Mouse (Mus musculus): ENCODE results near the gene Pak7. TPM values are rescaled to one million over a fixed set of nuclear protein-coding genes. Genes with fewer than 3 reads are reported as not detected.
"Not testable (repeated sequence)": the region's sequence is repeated elsewhere in the genome, so short reads cannot be mapped to it uniquely, and the experiment has no call there.

The Pak7 gene
- polyA plus RNA-seq, 1 experiment from 2014 or later, result 3.0 TPM

DNA sequence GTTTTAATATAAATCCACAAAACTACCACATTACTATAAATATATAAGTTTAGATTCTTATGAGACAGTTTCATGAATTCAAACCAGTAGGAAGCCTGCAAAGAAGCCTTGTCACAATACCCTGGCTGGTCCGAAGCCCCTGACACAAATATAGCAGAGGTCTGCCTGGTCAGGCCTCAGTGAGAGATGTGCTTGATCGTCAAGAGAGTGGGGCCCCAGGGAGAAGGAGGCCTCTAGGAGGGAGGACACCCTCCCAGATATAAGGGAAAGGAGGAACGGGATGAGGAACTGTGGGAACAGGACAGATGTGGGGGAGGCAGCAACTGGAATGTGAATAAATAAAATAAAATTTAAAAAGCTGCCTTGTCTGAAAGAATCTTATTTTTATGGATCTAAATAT, 37.3 kb downstream of the Pak7 start:
- H3K27ac ChIP-seq (ENCODE audit: low read length), result no peak overlapping the region
- H3K4me2 ChIP-seq (replicated peaks; ENCODE audit: low read depth, low read length), result no peak overlapping the region
- ATAC-seq (ENCODE audit: insufficient number of reproducible peaks, insufficient read depth, low FRiP score, low read depth), result no peak
- no peaks in the 10 kb centered on the region for H3K9me3 ChIP-seq (ENCODE audit: control insufficient read depth, low read depth, low read length)
- 55% methylated on average over 3 of the region's 3 CpGs for WGBS
- H3K9ac ChIP-seq (replicated peaks; ENCODE audit: low read depth, low read length), result no peak overlapping the region
- no peak overlapping the region for H3K4me3 ChIP-seq (ENCODE audit: low read depth, low read length)
- H3K27me3 ChIP-seq (ENCODE audit: control insufficient read depth, insufficient read depth, low read length), result no peaks in the 10 kb centered on the region
- H3K4me1 ChIP-seq (ENCODE audit: control insufficient read depth, insufficient read depth, low read length), result no peaks in the 10 kb centered on the region
- no peaks in the 10 kb centered on the region for H3K36me3 ChIP-seq (ENCODE audit: control insufficient read depth, insufficient read depth, low read length)

DNA sequence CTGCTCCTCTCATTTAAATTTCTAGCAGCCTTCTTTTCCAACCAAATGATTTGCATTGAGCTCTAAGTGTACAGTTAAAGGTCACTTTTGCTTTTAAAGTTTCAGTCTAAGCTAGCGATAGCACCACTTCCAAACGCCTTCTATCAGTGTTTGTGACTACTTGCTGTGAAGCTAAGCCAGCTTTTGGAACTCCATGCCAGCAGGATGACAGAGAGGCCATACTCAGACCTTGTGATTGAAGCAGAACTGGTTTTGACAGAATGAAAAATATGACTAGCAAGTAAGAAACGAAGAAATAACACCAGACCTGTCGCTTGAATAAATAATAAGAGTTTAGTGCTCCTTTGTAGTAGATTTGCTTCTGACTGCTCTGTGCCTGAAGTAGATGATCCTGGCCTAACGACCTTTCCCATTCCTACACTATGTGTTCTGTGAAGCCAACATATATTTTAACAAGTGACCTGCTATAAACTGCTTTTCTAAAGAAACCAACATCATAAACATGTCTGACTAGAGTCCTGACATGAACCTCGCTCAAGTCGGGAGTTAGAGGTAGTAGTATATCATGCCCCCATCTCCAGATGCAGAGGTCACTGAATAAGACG, 38.0 kb downstream of the Pak7 start:
- ATAC-seq (ENCODE audit: insufficient number of reproducible peaks, insufficient read depth, low FRiP score, low read depth), result no peak
- H3K9ac ChIP-seq (replicated peaks; ENCODE audit: low read depth, low read length), result no peak overlapping the region
- no peak overlapping the region for H3K27ac ChIP-seq (ENCODE audit: low read length)
- H3K9me3 ChIP-seq (ENCODE audit: control insufficient read depth, low read depth, low read length), result no peaks in the 10 kb centered on the region
- 42% methylated on average over 8 of the region's 8 CpGs for WGBS
- H3K4me3 ChIP-seq (ENCODE audit: low read depth, low read length), result no peak overlapping the region
- no peaks in the 10 kb centered on the region for H3K4me1 ChIP-seq (ENCODE audit: control insufficient read depth, insufficient read depth, low read length)
- no peaks in the 10 kb centered on the region for H3K36me3 ChIP-seq (ENCODE audit: control insufficient read depth, insufficient read depth, low read length)
- H3K4me2 ChIP-seq (replicated peaks; ENCODE audit: low read depth, low read length), result no peak overlapping the region
- H3K27me3 ChIP-seq (ENCODE audit: control insufficient read depth, insufficient read depth, low read length), result no peaks in the 10 kb centered on the region

DNA sequence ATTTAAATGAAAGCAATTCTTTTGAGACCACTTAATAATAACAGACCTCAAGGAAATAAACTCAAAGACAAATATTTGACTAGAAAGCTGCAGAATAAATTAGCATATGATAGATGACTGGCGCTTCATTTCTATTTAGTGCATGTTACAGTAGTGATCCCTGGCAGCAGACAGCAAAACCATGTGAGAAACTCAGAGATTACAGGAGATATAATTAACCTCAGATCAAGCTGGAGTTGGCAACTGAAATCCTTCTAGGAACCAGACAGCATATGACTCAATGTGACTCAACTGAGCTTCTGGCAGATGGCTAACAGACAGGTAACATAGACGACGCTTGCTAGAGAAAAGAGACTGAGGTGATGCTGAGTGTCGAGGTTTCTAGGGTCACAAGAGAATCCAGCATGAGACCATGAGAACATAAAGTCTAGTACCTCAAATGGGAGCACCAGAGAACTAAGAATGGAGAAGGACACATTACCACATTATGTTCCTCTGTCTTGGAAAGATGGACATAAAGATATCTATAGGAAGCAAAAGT, 43.5 kb downstream of the Pak7 start:
- H3K9me3 ChIP-seq (ENCODE audit: control insufficient read depth, low read depth, low read length); H3K27ac ChIP-seq (ENCODE audit: low read length); H3K4me2 ChIP-seq (replicated peaks; ENCODE audit: low read depth, low read length); H3K4me3 ChIP-seq (ENCODE audit: low read depth, low read length); H3K36me3 ChIP-seq (ENCODE audit: control insufficient read depth, insufficient read depth, low read length); H3K27me3 ChIP-seq (ENCODE audit: control insufficient read depth, insufficient read depth, low read length); ATAC-seq (ENCODE audit: insufficient number of reproducible peaks, insufficient read depth, low FRiP score, low read depth); H3K9ac ChIP-seq (replicated peaks; ENCODE audit: low read depth, low read length); H3K4me1 ChIP-seq (ENCODE audit: control insufficient read depth, insufficient read depth, low read length): not testable (repeated sequence)
- WGBS, result 82% methylated on average over 4 of the region's 4 CpGs

DNA sequence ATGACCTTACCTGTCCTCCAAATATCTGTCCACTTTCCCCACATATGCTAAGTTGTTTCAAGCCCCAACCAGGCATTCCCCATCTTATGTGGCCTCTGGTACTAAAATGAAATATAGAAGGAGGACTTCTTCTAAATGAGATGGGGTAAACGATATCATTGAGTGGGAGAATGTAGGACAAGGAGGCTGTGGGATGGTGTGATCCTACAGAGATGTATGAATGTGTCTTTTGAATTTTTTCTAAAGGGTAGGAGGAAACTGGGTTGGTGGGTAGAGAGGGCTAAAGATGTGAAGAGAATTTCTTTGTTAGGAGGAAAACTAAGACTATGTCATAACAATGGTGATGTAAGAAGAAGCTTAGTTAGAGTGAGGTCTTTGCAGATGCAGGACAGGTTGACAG, 57.8 kb downstream of the Pak7 start:
- H3K27me3 ChIP-seq (ENCODE audit: control insufficient read depth, insufficient read depth, low read length), result no peaks in the 10 kb centered on the region
- 77% methylated on average over 1 of the region's 1 CpGs for WGBS
- ATAC-seq (ENCODE audit: insufficient number of reproducible peaks, insufficient read depth, low FRiP score, low read depth), result no peak

DNA sequence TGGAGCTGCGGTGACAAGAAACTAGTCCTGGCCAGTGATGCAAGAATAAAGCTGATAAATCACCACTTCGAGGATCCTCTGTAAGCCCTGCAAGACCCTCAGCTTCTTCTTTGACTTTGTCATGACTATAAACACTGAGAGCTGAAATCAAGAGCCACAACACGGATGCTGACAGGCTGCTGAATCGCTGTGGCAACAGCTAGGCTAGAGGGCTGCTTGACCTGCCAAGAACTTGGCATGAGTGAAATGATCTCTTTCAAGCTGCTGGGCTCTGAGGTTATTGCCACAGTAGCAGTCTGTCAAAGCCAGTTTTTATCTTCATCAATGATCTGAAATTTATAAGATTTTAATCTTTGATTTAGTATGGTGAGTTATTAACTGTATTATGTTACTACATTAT, 62.1 kb downstream of the Pak7 start:
- H3K9ac ChIP-seq (replicated peaks; ENCODE audit: low read depth, low read length), result no peak overlapping the region
- H3K4me1 ChIP-seq (ENCODE audit: control insufficient read depth, insufficient read depth, low read length), result no peaks in the 10 kb centered on the region
- no peak for ATAC-seq (ENCODE audit: insufficient number of reproducible peaks, insufficient read depth, low FRiP score, low read depth)
- H3K4me3 ChIP-seq (ENCODE audit: low read depth, low read length), result no peak overlapping the region
- no peaks in the 10 kb centered on the region for H3K36me3 ChIP-seq (ENCODE audit: control insufficient read depth, insufficient read depth, low read length)
- no peak overlapping the region for H3K27ac ChIP-seq (ENCODE audit: low read length)
- no peaks in the 10 kb centered on the region for H3K27me3 ChIP-seq (ENCODE audit: control insufficient read depth, insufficient read depth, low read length)
- WGBS, result 75% methylated on average over 4 of the region's 4 CpGs
- H3K9me3 ChIP-seq (ENCODE audit: control insufficient read depth, low read depth, low read length), result no peaks in the 10 kb centered on the region
- no peak overlapping the region for H3K4me2 ChIP-seq (replicated peaks; ENCODE audit: low read depth, low read length)

More for the DNA sequence above, 57.8 kb downstream of the Pak7 start:
- H3K9ac ChIP-seq (replicated peaks; ENCODE audit: low read depth, low read length), result no peak overlapping the region
- H3K4me1 ChIP-seq (ENCODE audit: control insufficient read depth, insufficient read depth, low read length), result no peaks in the 10 kb centered on the region
- H3K36me3 ChIP-seq (ENCODE audit: control insufficient read depth, insufficient read depth, low read length), result no peaks in the 10 kb centered on the region
- H3K27ac ChIP-seq (ENCODE audit: low read length), result no peak overlapping the region
- no peaks in the 10 kb centered on the region for H3K9me3 ChIP-seq (ENCODE audit: control insufficient read depth, low read depth, low read length)
- H3K4me2 ChIP-seq (replicated peaks; ENCODE audit: low read depth, low read length), result no peak overlapping the region
- no peak overlapping the region for H3K4me3 ChIP-seq (ENCODE audit: low read depth, low read length)

DNA sequence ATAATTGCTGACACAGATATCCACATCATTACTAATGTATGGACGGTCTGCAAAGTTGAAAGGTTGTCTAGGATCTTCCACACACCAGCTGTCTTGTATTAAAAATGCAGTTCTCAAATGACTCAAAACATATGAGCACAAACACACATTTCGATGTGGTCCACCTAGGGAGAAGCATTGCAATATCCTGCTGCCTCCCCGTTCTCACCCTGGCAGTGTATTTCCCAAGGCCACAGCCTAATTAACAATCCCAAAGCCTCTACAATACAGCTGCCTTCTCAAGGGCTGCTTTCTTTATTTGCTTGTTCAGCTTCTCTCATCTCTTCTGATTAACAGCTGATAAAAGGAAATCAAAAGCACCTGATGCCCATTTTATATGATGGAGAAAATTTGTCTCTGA, 78.5 kb downstream of the Pak7 start:
- ATAC-seq (ENCODE audit: insufficient number of reproducible peaks, insufficient read depth, low FRiP score, low read depth), result no peak
- WGBS, result 70% methylated on average over 3 of the region's 3 CpGs
- no peaks in the 10 kb centered on the region for H3K27me3 ChIP-seq (ENCODE audit: control insufficient read depth, insufficient read depth, low read length)

DNA sequence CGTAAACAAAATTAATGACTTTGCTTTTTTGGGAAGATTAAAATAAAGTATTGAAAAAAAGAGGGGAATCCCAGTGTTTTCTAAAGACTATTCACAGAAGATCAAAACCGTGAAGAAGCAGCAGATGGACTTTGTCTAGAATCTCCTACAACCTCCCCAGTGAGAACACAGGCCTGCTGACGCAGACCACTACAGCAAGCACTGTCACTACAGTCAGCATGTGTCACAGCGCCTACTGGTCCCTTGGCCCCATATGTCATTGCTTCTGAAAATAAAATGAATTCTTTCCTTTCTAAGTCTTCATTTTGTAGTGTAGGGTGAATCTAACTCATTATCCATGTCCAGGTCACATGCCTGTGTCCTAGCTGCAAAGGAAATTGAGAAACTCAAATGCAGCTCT, 79.0 kb downstream of the Pak7 start:
- Histone ChIP-seq H3K9ac (replicated peaks; ENCODE audit: low read depth, low read length) (no peak overlapping the region), H3K4me2 (replicated peaks; ENCODE audit: low read depth, low read length) (no peak overlapping the region), H3K36me3 (ENCODE audit: control insufficient read depth, insufficient read depth, low read length) (no peaks in the 10 kb centered on the region), H3K9me3 (ENCODE audit: control insufficient read depth, low read depth, low read length) (no peaks in the 10 kb centered on the region), H3K27me3 (ENCODE audit: control insufficient read depth, insufficient read depth, low read length) (no peaks in the 10 kb centered on the region), H3K4me1 (ENCODE audit: control insufficient read depth, insufficient read depth, low read length) (no peaks in the 10 kb centered on the region), H3K27ac (ENCODE audit: low read length) (no peak overlapping the region), H3K4me3 (ENCODE audit: low read depth, low read length) (no peak overlapping the region)
- 79% methylated on average over 4 of the region's 4 CpGs for WGBS
- no peak for ATAC-seq (ENCODE audit: insufficient number of reproducible peaks, insufficient read depth, low FRiP score, low read depth)

More for the DNA sequence above, 78.5 kb downstream of the Pak7 start:
- no peak overlapping the region for H3K4me2 ChIP-seq (replicated peaks; ENCODE audit: low read depth, low read length)
- no peak overlapping the region for H3K4me3 ChIP-seq (ENCODE audit: low read depth, low read length)
- no peaks in the 10 kb centered on the region for H3K36me3 ChIP-seq (ENCODE audit: control insufficient read depth, insufficient read depth, low read length)
- no peaks in the 10 kb centered on the region for H3K9me3 ChIP-seq (ENCODE audit: control insufficient read depth, low read depth, low read length)
- no peak overlapping the region for H3K27ac ChIP-seq (ENCODE audit: low read length)
- H3K4me1 ChIP-seq (ENCODE audit: control insufficient read depth, insufficient read depth, low read length), result no peaks in the 10 kb centered on the region
- no peak overlapping the region for H3K9ac ChIP-seq (replicated peaks; ENCODE audit: low read depth, low read length)

DNA sequence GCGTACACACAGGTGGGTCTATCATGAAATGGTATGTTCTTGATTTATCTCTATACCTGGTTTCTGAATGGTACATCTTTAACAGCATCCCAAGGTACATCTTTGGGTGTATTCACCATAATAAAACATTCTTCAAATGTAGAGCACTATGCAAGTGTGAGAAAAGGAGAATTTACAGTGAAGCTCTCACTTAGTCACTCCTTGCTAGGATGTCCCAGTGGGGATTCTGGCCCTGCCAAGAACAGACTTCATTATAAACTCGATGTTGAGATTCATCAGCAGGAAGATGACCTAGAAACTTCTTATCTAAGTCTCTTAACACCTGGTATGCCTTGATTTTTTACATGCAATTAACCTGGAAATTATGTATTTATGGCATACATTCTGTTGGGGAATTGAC, 85.6 kb downstream of the Pak7 start:
- WGBS, result 78% methylated on average over 2 of the region's 2 CpGs
- Histone ChIP-seq H3K9me3 (ENCODE audit: control insufficient read depth, low read depth, low read length) (no peaks in the 10 kb centered on the region), H3K4me1 (ENCODE audit: control insufficient read depth, insufficient read depth, low read length) (no peaks in the 10 kb centered on the region), H3K4me2 (replicated peaks; ENCODE audit: low read depth, low read length) (no peak overlapping the region), H3K4me3 (ENCODE audit: low read depth, low read length) (no peak overlapping the region), H3K9ac (replicated peaks; ENCODE audit: low read depth, low read length) (no peak overlapping the region), H3K27ac (ENCODE audit: low read length) (no peak overlapping the region), H3K27me3 (ENCODE audit: control insufficient read depth, insufficient read depth, low read length) (no peaks in the 10 kb centered on the region), H3K36me3 (ENCODE audit: control insufficient read depth, insufficient read depth, low read length) (no peaks in the 10 kb centered on the region)
- no peak for ATAC-seq (ENCODE audit: insufficient number of reproducible peaks, insufficient read depth, low FRiP score, low read depth)

DNA sequence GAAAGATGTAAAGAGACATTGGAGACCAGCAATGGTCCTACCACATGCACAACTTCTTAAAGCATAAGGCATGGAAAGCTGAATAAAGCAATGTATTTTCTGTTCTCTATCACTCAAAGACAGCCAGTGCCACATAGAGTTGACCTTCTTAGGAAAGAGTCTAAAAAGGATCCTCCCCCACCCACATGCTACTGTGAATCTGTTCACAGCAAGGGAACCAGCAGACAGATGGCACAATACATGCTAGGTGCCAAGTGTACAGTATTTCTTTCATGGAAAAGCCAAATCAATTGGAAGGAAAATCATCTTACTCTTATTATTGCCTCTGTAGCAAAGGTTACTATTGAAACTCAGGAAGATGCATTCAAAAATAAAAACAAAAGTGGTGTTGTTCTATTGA, 86.4 kb downstream of the Pak7 start:
- Histone ChIP-seq H3K4me1 (ENCODE audit: control insufficient read depth, insufficient read depth, low read length) (no peaks in the 10 kb centered on the region), H3K27me3 (ENCODE audit: control insufficient read depth, insufficient read depth, low read length) (no peaks in the 10 kb centered on the region), H3K4me2 (replicated peaks; ENCODE audit: low read depth, low read length) (no peak overlapping the region), H3K9me3 (ENCODE audit: control insufficient read depth, low read depth, low read length) (no peaks in the 10 kb centered on the region), H3K27ac (ENCODE audit: low read length) (no peak overlapping the region), H3K4me3 (ENCODE audit: low read depth, low read length) (no peak overlapping the region), H3K36me3 (ENCODE audit: control insufficient read depth, insufficient read depth, low read length) (no peaks in the 10 kb centered on the region), H3K9ac (replicated peaks; ENCODE audit: low read depth, low read length) (no peak overlapping the region)
- no peak for ATAC-seq (ENCODE audit: insufficient number of reproducible peaks, insufficient read depth, low FRiP score, low read depth)
